ENCODE assay signal across 16 mouse cellular contexts in genomic region chr7:12954896-12955295, GRCm38 (mm10). TPM values are rescaled to one million over a fixed set of nuclear protein-coding genes. Genes with fewer than 3 reads are reported as not detected.
A peak's percentile ranks its signal among the peaks of the same experiment; 100 is the strongest.
DNase-seq lines count a peak whose midpoint lies in the region; ATAC-seq and TF ChIP-seq lines count a peak whose summit lies in the region.
"Had no signal": no experiment of that assay in that cellular context is flagged by ENCODE, and none has a peak within 500 bp of the region (broad histone marks: within the 10 kb centered on the region; RNA-seq: fewer than 3 reads in every experiment).

No protein-coding gene starts in this region.

- no peaks in the 10 kb centered on the region for H3K27me3 ChIP-seq in kidney, postnatal 0 days (ENCODE audit: insufficient read depth, low read length)
- H3K27me3 ChIP-seq in liver, embryonic 12.5 days (replicated peaks): no peaks in the 10 kb centered on the region
- H3K27me3 ChIP-seq: heart, embryonic 13.5 days; hindbrain, embryonic 15.5 days; limb, embryonic 13.5 days had no signal

- H3K9me3 ChIP-seq in kidney, postnatal 0 days (replicated peaks; ENCODE audit: low read length): no peaks in the 10 kb centered on the region
- no peaks in the 10 kb centered on the region for H3K9me3 ChIP-seq in liver, embryonic 12.5 days (replicated peaks)
- H3K9me3 ChIP-seq: embryonic facial prominence, embryonic 10.5 days; forebrain, embryonic 10.5 days; heart, embryonic 13.5 days; hindbrain, embryonic 15.5 days; limb, embryonic 13.5 days had no signal

- peak; percentile 14 for DNase-seq in kidney, postnatal 0 days (ENCODE audit: low spot score)
- no peak for DNase-seq in kidney, adult 8-10 months
- DNase-seq in A20 (ENCODE audit: low read depth, low spot score) (peak; percentile 42), ES-CJ7 (ENCODE audit: low read depth, low spot score) (peak; percentile 74)
- DNase-seq in ovary, postnatal 36 days (ENCODE audit: low spot score): no peak
- no peak for DNase-seq in layer of hippocampus, adult 9-10 months (ENCODE audit: low spot score)
- no peak for DNase-seq in embryo, embryonic 9.5 days (ENCODE audit: extremely low spot score)
- DNase-seq: cerebellum, adult 9-10 months; layer of hippocampus, postnatal 36 days had no signal

- no peak; the same call in 1 of the 2 replicates for ATAC-seq in kidney, postnatal 0 days (replicated peaks; ENCODE audit: low FRiP score, low read depth)
- peak; percentile 48; the same call in 1 of the 2 replicates for ATAC-seq in liver, embryonic 12.5 days

- TF ChIP-seq CTCF in kidney, postnatal 0 days (IDR thresholded peaks at IDR 0.05; ENCODE audit: low read depth): peak; percentile 47

- no peak overlapping the region for H3K9ac ChIP-seq in kidney, postnatal 0 days (ENCODE audit: low read depth, low read length)
- no peak overlapping the region for H3K9ac ChIP-seq in liver, embryonic 12.5 days
- H3K9ac ChIP-seq: heart, embryonic 13.5 days; hindbrain, embryonic 15.5 days; limb, embryonic 13.5 days had no signal

- no peaks in the 10 kb centered on the region for H3K36me3 ChIP-seq in kidney, postnatal 0 days (ENCODE audit: insufficient read depth, low read length)
- no peaks in the 10 kb centered on the region for H3K36me3 ChIP-seq in liver, embryonic 12.5 days
- H3K36me3 ChIP-seq: embryonic facial prominence, embryonic 10.5 days; forebrain, embryonic 10.5 days; heart, embryonic 13.5 days; hindbrain, embryonic 15.5 days; limb, embryonic 13.5 days had no signal

- H3K27ac ChIP-seq in kidney, postnatal 0 days: no peak overlapping the region
- H3K27ac ChIP-seq in liver, embryonic 12.5 days: 0 out of 2 replicates have a peak overlapping the region, but pooled peaks have one; percentile 22
- H3K27ac ChIP-seq: embryonic facial prominence, embryonic 10.5 days; forebrain, embryonic 10.5 days; heart, embryonic 13.5 days; hindbrain, embryonic 15.5 days; limb, embryonic 13.5 days; macrophage had no signal

- 43% methylated on average over 3 of the region's 3 CpGs for WGBS in kidney, postnatal 0 days
- 32% methylated on average over 3 of the region's 3 CpGs for WGBS in liver, embryonic 12.5 days (ENCODE audit: insufficient replicate concordance)

- H3K4me3 ChIP-seq in kidney, postnatal 0 days (replicated peaks; ENCODE audit: low read depth, low read length): no peak overlapping the region
- no peak overlapping the region for H3K4me3 ChIP-seq in liver, embryonic 12.5 days
- H3K4me3 ChIP-seq: embryonic facial prominence, embryonic 10.5 days; forebrain, embryonic 10.5 days; heart, embryonic 13.5 days; hindbrain, embryonic 15.5 days; limb, embryonic 13.5 days had no signal

- H3K4me2 ChIP-seq in kidney, postnatal 0 days (ENCODE audit: low read length): no peak overlapping the region
- no peak overlapping the region for H3K4me2 ChIP-seq in liver, embryonic 12.5 days
- H3K4me2 ChIP-seq: heart, embryonic 13.5 days; hindbrain, embryonic 15.5 days; limb, embryonic 13.5 days had no signal

- no peaks in the 10 kb centered on the region for H3K4me1 ChIP-seq in kidney, postnatal 0 days (replicated peaks; ENCODE audit: insufficient read depth, low read length)
- H3K4me1 ChIP-seq in liver, embryonic 12.5 days: peaks cover 40% of the 10 kb centered on the region

RNA-seq across cellular contexts. Expression of gene Zfp324, which starts 10.7 kb away (rescaled TPM):
- polyA plus RNA-seq in kidney, postnatal 0 days (2015; fragmentation: Nextera tagmentation; extraction: Ambion mirVana): 7.7 and 8.0 TPM in 2 replicates
- 4.4 and 5.1 TPM in 2 replicates for polyA plus RNA-seq in liver, embryonic 12.5 days (2016; fragmentation: Nextera tagmentation; extraction: Ambion mirVana)

RNA-seq across cellular contexts. Expression of gene Zfp446, which starts 22.8 kb away (rescaled TPM):
- 6.7 and 7.1 TPM in 2 replicates for polyA plus RNA-seq in kidney, postnatal 0 days (2015; fragmentation: Nextera tagmentation; extraction: Ambion mirVana)
- polyA plus RNA-seq in liver, embryonic 12.5 days (2016; fragmentation: Nextera tagmentation; extraction: Ambion mirVana): 5.4 and 5.7 TPM in 2 replicates

RNA-seq across cellular contexts. Expression of gene Rnf225, which starts 27.7 kb away (rescaled TPM):
- polyA plus RNA-seq in kidney, postnatal 0 days (2015; fragmentation: Nextera tagmentation; extraction: Ambion mirVana): 0.29 and 0.32 TPM in 2 replicates
- polyA plus RNA-seq in liver, embryonic 12.5 days (2016; fragmentation: Nextera tagmentation; extraction: Ambion mirVana): 0.24 and 0.43 TPM in 2 replicates
- polyA plus RNA-seq: macrophage had no signal

RNA-seq across cellular contexts. Expression of gene Rps5, which starts 32.8 kb away (rescaled TPM):
- polyA plus RNA-seq in kidney, postnatal 0 days (2015; fragmentation: Nextera tagmentation; extraction: Ambion mirVana): 1,052 and 1,143 TPM in 2 replicates
- polyA plus RNA-seq in liver, embryonic 12.5 days (2016; fragmentation: Nextera tagmentation; extraction: Ambion mirVana): 813 and 821 TPM in 2 replicates

RNA-seq across cellular contexts. Expression of gene Slc27a5, which starts 43.1 kb away (rescaled TPM):
- polyA plus RNA-seq in kidney, postnatal 0 days (2015; fragmentation: Nextera tagmentation; extraction: Ambion mirVana): 0.07 and 0.11 TPM in 2 replicates
- 1.3 and 1.5 TPM in 2 replicates for polyA plus RNA-seq in liver, embryonic 12.5 days (2016; fragmentation: Nextera tagmentation; extraction: Ambion mirVana)
- polyA plus RNA-seq: embryonic facial prominence, embryonic 10.5 days; forebrain, embryonic 10.5 days; macrophage had no signal

Comparison
In these comparisons a context has a peak if more than half of its experiments do, and no peak if none do; other contexts are left out.
1. DNase-seq: peak in kidney, postnatal 0 days (single experiment), A20 (single experiment) and ES-CJ7 (single experiment); none in kidney, adult 8-10 months (0 of 2), ovary, postnatal 36 days (single experiment), layer of hippocampus, adult 9-10 months (single experiment) and embryo, embryonic 9.5 days (single experiment).